8 mouse cellular contexts compared by ENCODE assay signal in the genomic region with DNA sequence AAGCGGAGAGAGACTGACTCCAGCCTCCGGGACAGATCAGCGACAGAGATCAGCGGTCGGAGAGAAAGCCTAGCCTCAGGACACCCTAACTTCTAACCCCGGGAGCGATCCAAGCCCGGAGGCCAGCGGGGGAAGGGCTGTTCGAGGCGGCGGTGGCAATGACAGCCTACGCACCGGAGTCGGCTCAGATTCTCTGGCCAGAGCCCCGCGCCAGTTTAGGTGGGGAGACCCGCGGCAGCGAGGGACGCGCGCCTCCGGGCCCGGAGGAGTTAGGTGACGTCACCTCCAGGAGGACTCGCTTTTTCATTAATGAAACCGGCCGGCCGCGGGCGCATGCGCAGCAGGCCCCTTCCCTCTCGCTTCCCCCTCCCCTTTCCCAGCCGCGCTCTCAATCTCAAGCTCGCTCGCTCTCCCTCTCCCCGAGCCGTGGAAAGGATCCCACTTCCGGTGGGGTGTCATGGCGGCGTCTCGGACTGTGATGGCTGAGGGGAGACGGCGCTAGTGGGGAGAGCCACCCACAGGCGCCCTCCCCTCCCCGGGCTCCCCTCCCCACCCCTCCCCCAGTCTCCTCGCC. TPM values are rescaled to one million over a fixed set of nuclear protein-coding genes. Genes with fewer than 3 reads are reported as not detected.
DNase-seq lines count a peak whose midpoint lies in the region; ATAC-seq lines count a peak whose summit lies in the region.

Gene Nf1, plus strand, starts transcription at position 460 of the 574 bp plus-strand sequence.

- peak; percentile 96 for ATAC-seq in hindbrain, embryonic 15.5 days (ENCODE audit: low FRiP score, low read depth)

- H3K9me3 ChIP-seq in hindbrain, embryonic 15.5 days, result no peaks in the 10 kb centered on the region

- WGBS in hindbrain, embryonic 15.5 days, result under 1% methylated on average over 43 of the region's 49 CpGs

- no peaks in the 10 kb centered on the region for H3K27me3 ChIP-seq in hindbrain, embryonic 15.5 days

- H3K36me3 ChIP-seq in hindbrain, embryonic 15.5 days, result peaks cover 4% of the 10 kb centered on the region; the same call in 1 of the 2 replicates

- H3K27ac ChIP-seq in hindbrain, embryonic 15.5 days (replicated peaks), result peak within 1 kb of the TSS; percentile 89

- peak within 1 kb of the TSS; percentile 67 for H3K4me3 ChIP-seq in hindbrain, embryonic 15.5 days

- DNase-seq in R1 (ENCODE audit: low read depth, low spot score), result peak; percentile 97
- peak; percentile 95 to 97 for DNase-seq in cerebellum, postnatal 25 days
- DNase-seq in frontal cortex, postnatal 36 days (ENCODE audit: low spot score in 2 of 2), result peak; percentile 93 to 94
- DNase-seq in left cerebral cortex, adult 11 months (ENCODE audit: low spot score), result peak; percentile 90
- peak; percentile 96 to 97 for DNase-seq in lung, postnatal 4 days
- DNase-seq in retina, postnatal 7 days (ENCODE audit: low read depth, low spot score), result peak; percentile 95
- DNase-seq in urinary bladder, adult 2 months (ENCODE audit: low spot score), result peak; percentile 91

- peaks cover 29% of the 10 kb centered on the region for H3K4me1 ChIP-seq in hindbrain, embryonic 15.5 days (replicated peaks)

- H3K9ac ChIP-seq in hindbrain, embryonic 15.5 days, result peak within 1 kb of the TSS; percentile 95

- H3K4me2 ChIP-seq in hindbrain, embryonic 15.5 days, result peak within 1 kb of the TSS; percentile 75

RNA-seq across cellular contexts. Expression of gene Nf1, which starts in this region (rescaled TPM):
- 6.1 and 6.6 TPM in 2 replicates for polyA plus RNA-seq in hindbrain, embryonic 15.5 days (2015; fragmentation: Nextera tagmentation; extraction: Ambion mirVana)
- 16.8 and 19.7 TPM in 2 replicates for polyA plus RNA-seq in urinary bladder, adult 2 months (2012; rRNA removed)

Comparison
In these comparisons a context has a peak if more than half of its experiments do, and no peak if none do; other contexts are left out.
1. Peak in every context shown above with its lines: DNase-seq, ATAC-seq, H3K4me3 ChIP-seq and H3K27ac ChIP-seq.